Mouse (Mus musculus) cortical plate, adult 2 months (tissue): ENCODE measurements at regions not wholly inside any gene's neighbourhood (a gene's known extent, or its start where the extent isn't known, plus 50 kb on each side); places are given as distances from the start of the nearest gene placed in this dataset.

Experiments
- CTCF ChIP-seq: fragments of 200-500 bp; IDR thresholded peaks from 2 replicates; pipeline ENCODE4 v1.5.1; 2011; ENCODE audit warnings: mild to moderate bottlenecking, control low read depth, low read length; ENCODE audit not compliant: insufficient read depth; ENCODE audit errors: extremely low read depth
- POLR2A ChIP-seq: fragments of 200-500 bp; IDR thresholded peaks from 2 replicates; pipeline ENCODE4 v1.6.1; 2011; ENCODE audit warnings: mild to moderate bottlenecking, low read length, control low read depth; ENCODE audit not compliant: insufficient read depth; ENCODE audit errors: extremely low read depth

DNA sequence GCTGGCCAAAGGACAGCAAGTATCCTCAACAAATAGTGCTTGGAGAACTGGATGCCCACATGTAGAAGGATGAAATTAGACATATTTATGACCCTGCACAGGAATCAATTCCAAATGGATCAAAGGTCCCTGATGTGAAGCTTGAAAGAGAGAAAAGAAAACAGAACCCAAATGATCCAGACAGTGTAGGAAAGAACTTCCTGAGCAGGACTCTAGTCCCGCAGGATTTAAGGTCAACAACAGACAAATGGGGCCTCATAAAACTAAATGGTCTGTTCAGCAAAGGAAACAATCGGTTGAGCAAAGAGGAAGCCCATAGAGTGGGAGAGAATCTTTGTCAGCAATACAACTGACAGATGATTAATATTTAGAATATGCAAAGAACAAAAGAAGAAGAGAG is 497.1 kb downstream of the Grin2a start:
- TF ChIP-seq CTCF (no peak), POLR2A (no peak)
